In genomic region chr6:51483861-51484260, GRCm38 (mm10) we compare ENCODE assay signal across 25 mouse cellular contexts.
"Had no signal": no experiment of that assay in that cellular context is flagged by ENCODE, and none has a peak within 500 bp of the region (broad histone marks: within the 10 kb centered on the region; RNA-seq: fewer than 3 reads in every experiment).

No protein-coding gene starts in this region.

- H3K27me3 ChIP-seq: heart, embryonic 13.5 days; heart, embryonic 15.5 days; hindbrain, embryonic 13.5 days; hindbrain, embryonic 15.5 days; kidney, embryonic 15.5 days; limb, embryonic 13.5 days; limb, embryonic 15.5 days; liver, embryonic 12.5 days had no signal

- ATAC-seq: hindbrain, postnatal 0 days; intestine, embryonic 16.5 days; liver, embryonic 12.5 days had no signal

- DNase-seq: gastrocnemius, postnatal 14 days; gastrocnemius, postnatal 36 days; heart, adult 18-20 months; heart, postnatal 14 days; heart, postnatal 36 days; kidney, adult 11 months; kidney, adult 2 months; kidney, adult 9 months; kidney, postnatal 14 days; kidney, postnatal 36 days; layer of hippocampus, adult 9-11 months; layer of hippocampus, postnatal 36 days; left cerebral cortex, postnatal 4 days had no signal

- H3K9ac ChIP-seq: heart, embryonic 13.5 days; heart, embryonic 15.5 days; hindbrain, embryonic 13.5 days; hindbrain, embryonic 15.5 days; kidney, embryonic 15.5 days; limb, embryonic 13.5 days; limb, embryonic 15.5 days; liver, embryonic 12.5 days; liver, embryonic 14.5 days had no signal

- H3K27ac ChIP-seq: heart, embryonic 13.5 days; heart, embryonic 15.5 days; hindbrain, embryonic 13.5 days; hindbrain, embryonic 15.5 days; hindbrain, postnatal 0 days; kidney, embryonic 15.5 days; kidney, postnatal 0 days; limb, embryonic 13.5 days; limb, embryonic 15.5 days; liver, embryonic 12.5 days; liver, embryonic 14.5 days had no signal

- H3K4me2 ChIP-seq: heart, embryonic 13.5 days; heart, embryonic 15.5 days; hindbrain, embryonic 13.5 days; hindbrain, embryonic 15.5 days; kidney, embryonic 15.5 days; limb, embryonic 13.5 days; limb, embryonic 15.5 days; liver, embryonic 12.5 days had no signal

- H3K9me3 ChIP-seq: hindbrain, embryonic 13.5 days; hindbrain, embryonic 15.5 days; kidney, embryonic 15.5 days had no signal

- H3K4me3 ChIP-seq: heart, embryonic 13.5 days; heart, embryonic 15.5 days; hindbrain, embryonic 13.5 days; hindbrain, embryonic 15.5 days; kidney, embryonic 15.5 days; limb, embryonic 13.5 days; limb, embryonic 15.5 days; liver, embryonic 12.5 days had no signal

- H3K4me1 ChIP-seq: hindbrain, embryonic 13.5 days; hindbrain, embryonic 15.5 days; limb, embryonic 13.5 days; limb, embryonic 15.5 days had no signal
